Mouse (Mus musculus): ENCODE measurements around the gene Vps8. TPM values are rescaled to one million over a fixed set of nuclear protein-coding genes. Genes with fewer than 3 reads are reported as not detected.

Gene Vps8
- polyA plus RNA-seq, 1 experiment from 2014 or later: 18.9 TPM

DNA sequence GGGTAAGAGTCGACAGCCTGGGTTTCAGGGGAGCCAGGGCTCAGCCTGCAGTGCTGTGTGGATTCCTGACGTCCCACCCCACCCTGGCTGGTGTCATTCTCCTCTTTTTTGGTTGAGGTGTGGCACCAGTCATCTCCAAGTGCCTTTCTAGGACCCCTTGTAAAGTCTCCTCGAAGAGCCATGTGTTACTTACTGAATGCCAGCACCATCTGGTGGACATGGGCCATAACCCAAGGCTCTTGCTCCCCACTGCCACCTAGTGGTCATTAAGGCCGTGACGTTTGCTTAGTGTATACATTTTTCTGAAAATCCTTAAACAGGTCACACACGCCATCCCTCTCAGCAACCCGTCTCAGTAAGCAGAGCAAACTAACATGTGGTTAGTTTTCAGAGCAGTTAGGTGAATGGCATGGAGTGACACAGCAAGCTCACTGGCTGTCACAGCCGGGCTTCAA is 10.3 kb upstream of the Vps8 start:
- 28% methylated on average over 8 of the region's 8 CpGs for WGBS
- H3K27me3 ChIP-seq (ENCODE audit: low read depth, poor library complexity, severe bottlenecking): no peaks in the 10 kb centered on the region
- no peak overlapping the region for H3K4me3 ChIP-seq
- H3K27ac ChIP-seq (replicated peaks): no peak overlapping the region
- no peaks in the 10 kb centered on the region for H3K4me1 ChIP-seq
- H3K9me3 ChIP-seq (replicated peaks): no peaks in the 10 kb centered on the region
- peak; percentile 77 for DNase-seq (ENCODE audit: low spot score)
- H3K36me3 ChIP-seq: no peaks in the 10 kb centered on the region

DNA sequence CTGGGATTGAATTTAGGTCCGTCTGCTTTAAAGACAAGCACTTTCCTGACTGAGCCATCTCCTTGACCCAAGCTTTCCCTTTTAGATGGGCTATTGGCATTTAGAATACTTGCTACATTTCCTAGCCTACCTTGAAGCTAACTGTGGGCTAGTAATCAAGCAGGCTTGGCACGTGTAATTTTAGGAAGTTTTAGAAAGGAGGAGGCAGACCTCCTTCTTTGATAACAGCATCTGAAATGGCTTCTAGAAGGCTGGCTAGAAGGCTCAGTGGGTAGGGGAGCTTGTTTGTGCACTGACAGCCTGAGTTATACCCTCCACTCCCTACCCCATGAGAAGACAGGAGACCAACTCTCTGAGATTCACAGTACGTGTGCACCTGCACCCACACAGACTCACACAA is 9.1 kb upstream of the Vps8 start:
- H3K27me3 ChIP-seq (ENCODE audit: low read depth, poor library complexity, severe bottlenecking): no peaks in the 10 kb centered on the region
- DNase-seq (ENCODE audit: low spot score): no peak
- H3K4me1 ChIP-seq: 0 out of 2 replicates have a peak, but pooled peaks cover 3% of the 10 kb centered on the region
- no peak overlapping the region for H3K27ac ChIP-seq (replicated peaks)
- no peaks in the 10 kb centered on the region for H3K36me3 ChIP-seq
- no peaks in the 10 kb centered on the region for H3K9me3 ChIP-seq (replicated peaks)
- 87% methylated on average over 3 of the region's 3 CpGs for WGBS
- H3K4me3 ChIP-seq: no peak overlapping the region

DNA sequence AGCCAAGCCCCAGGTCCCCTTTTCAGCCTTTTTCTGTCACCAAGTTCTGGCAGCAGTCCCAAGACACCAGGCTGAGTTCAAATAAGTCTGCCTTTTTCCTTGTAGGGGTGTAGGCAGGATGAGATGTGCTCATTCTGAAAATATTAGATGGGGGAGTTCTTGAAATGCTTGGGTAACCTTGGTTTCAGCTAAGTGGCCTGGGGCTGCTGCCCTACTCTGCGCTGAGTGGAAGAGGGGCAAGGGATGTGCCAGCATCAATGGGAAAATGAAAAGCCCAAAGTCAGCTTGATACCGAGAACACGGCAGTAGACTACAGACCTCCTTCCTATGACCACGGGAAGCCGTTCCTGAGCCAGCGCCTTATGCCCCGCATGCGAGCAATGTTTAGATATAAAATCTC is 7.8 kb upstream of the Vps8 start:
- Histone ChIP-seq H3K4me3 (no peak overlapping the region), H3K4me1 (0 out of 2 replicates have a peak, but pooled peaks cover 3% of the 10 kb centered on the region), H3K36me3 (no peaks in the 10 kb centered on the region), H3K27ac (replicated peaks) (no peak overlapping the region), H3K9me3 (replicated peaks) (no peaks in the 10 kb centered on the region), H3K27me3 (ENCODE audit: low read depth, poor library complexity, severe bottlenecking) (no peaks in the 10 kb centered on the region)
- WGBS: 96% methylated on average over 8 of the region's 8 CpGs
- DNase-seq (ENCODE audit: low spot score): no peak

DNA sequence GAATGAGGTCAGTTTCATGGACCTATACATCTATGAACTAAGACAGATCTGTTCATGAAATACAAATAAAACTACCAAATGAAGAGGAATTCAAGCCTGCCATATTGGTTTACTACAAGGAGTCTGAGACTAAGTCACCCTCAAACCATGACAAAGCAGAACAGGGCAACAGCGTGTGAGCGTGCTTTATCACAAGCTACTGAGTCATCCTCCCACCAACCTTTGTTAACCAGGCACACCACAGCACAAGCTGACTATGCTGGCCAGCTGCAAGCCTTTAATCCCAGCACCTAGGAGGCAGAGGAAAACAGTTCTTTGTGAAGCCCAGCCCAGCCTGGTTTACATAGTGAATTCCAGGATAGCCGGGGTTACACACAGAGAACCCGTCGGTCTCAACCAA is 4.9 kb upstream of the Vps8 start:
- no peak for DNase-seq (ENCODE audit: low spot score)
- Histone ChIP-seq H3K9me3 (replicated peaks) (no peaks in the 10 kb centered on the region), H3K36me3 (no peaks in the 10 kb centered on the region), H3K27me3 (ENCODE audit: low read depth, poor library complexity, severe bottlenecking) (no peaks in the 10 kb centered on the region), H3K27ac (replicated peaks) (no peak overlapping the region), H3K4me3 (no peak overlapping the region), H3K4me1 (0 out of 2 replicates have a peak, but pooled peaks cover 3% of the 10 kb centered on the region)
- 37% methylated on average over 5 of the region's 5 CpGs for WGBS

DNA sequence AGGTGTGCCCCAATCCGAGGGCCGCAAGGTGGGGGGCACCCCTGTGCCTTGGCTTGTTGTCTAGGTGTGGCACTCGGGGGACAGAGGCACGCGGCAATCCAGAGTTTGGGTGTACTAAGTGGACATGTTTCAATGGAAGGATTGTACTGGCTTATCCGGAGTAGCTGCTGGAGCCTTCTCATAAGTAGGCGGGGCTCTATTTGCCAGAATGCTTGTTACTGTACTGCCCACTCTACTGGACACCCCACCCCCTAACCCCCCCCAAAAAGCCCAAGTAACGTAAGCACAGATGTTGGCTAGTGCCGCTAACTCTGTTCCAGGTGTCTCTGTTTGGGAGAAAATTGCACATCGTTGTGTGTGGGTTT is 610 bp downstream of the Vps8 start:
- Histone ChIP-seq H3K4me1 (peaks cover 14% of the 10 kb centered on the region), H3K36me3 (no peaks in the 10 kb centered on the region), H3K27ac (replicated peaks) (peak overlapping the region; percentile 92), H3K4me3 (peak overlapping the region; percentile 95), H3K27me3 (ENCODE audit: low read depth, poor library complexity, severe bottlenecking) (no peaks in the 10 kb centered on the region), H3K9me3 (replicated peaks) (no peaks in the 10 kb centered on the region)
- WGBS: 6% methylated on average over 10 of the region's 10 CpGs
- no peak for DNase-seq (ENCODE audit: low spot score)

DNA sequence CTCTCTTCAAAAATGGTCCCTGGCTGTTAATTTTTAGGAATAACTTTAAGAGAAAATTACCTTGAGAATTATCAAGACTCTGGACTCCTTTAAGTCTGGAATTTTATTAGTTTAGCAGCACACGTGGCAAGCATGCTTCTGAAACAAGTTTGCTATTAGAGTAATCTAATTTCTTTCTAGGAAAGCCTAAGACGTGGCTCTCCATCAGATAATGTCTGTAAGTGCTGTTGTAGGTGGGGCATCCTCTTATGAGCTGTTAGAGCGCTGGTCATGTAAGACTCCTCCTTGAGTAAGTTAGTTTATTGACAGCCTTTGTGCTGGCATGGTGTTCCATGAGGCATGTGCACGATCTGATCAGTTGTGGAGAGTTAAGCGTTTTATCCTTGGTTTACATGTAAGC is 5.2 kb downstream of the Vps8 start:
- Histone ChIP-seq H3K27me3 (ENCODE audit: low read depth, poor library complexity, severe bottlenecking) (no peaks in the 10 kb centered on the region), H3K4me1 (peaks cover 14% of the 10 kb centered on the region), H3K27ac (replicated peaks) (no peak overlapping the region), H3K4me3 (no peak overlapping the region), H3K36me3 (peaks cover 7% of the 10 kb centered on the region), H3K9me3 (replicated peaks) (peaks cover 2% of the 10 kb centered on the region; the same call in 1 of the 2 replicates)
- DNase-seq (ENCODE audit: low spot score): no peak
- WGBS: 85% methylated on average over 5 of the region's 5 CpGs

DNA sequence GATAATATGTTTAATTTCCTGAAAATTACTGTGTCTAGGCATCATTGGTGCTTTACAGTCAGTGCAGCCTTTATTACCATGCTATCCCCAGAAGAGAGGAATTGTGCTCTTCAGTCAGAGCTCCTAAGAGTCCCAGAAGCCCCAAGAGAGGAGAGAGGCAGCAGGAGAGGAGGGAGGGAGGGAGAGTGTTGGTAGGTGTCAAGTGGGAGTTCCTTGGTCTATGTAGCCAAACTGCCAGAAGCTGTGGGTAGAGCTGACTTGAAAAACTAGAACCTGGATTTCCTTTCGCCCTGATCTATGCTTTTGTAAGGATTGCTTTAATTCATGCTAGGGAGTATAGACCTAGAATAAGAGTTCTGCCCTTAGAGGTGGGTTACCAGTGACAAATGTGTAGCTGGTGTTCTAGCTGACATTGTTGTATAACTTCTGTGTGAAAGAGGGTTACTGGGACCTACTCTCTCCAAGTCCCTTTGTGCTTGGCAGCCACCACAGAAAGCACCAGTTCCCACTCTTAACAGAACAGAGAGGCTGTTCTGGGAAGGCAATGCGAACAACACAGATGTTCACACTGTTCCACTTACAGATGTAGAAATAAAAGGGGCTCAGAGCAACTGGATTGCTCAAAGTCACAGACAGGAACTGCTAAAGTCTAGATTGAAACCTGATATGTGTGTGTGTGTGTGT is 7.6 kb downstream of the Vps8 start:
- WGBS: 93% methylated on average over 2 of the region's 2 CpGs
- H3K36me3 ChIP-seq: peaks cover 15% of the 10 kb centered on the region
- no peak for DNase-seq (ENCODE audit: low spot score)
- H3K4me3 ChIP-seq: no peak overlapping the region
- H3K4me1 ChIP-seq: no peaks in the 10 kb centered on the region
- peaks cover 2% of the 10 kb centered on the region; the same call in 1 of the 2 replicates for H3K9me3 ChIP-seq (replicated peaks)
- no peak overlapping the region for H3K27ac ChIP-seq (replicated peaks)
- no peaks in the 10 kb centered on the region for H3K27me3 ChIP-seq (ENCODE audit: low read depth, poor library complexity, severe bottlenecking)

DNA sequence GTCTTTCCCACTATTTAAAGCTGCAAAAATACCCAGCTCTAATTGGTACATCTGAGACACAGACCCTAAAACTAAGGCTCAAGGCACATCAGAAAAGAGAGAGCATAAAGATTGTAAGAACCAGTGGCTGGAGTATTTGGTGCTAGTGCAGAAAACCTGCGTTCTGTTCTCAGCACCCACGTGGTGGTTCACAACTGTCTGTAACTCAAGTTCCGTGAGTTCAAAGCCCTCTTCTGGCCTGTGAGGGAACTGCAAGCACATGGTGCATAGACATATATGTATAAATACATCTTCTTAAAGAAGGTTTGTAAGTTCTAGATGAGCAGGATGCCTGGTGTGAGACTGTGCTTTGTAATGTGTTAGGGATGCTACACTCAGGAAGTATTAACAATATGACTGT is 8.7 kb downstream of the Vps8 start:
- Histone ChIP-seq H3K27ac (replicated peaks) (no peak overlapping the region), H3K4me3 (no peak overlapping the region), H3K9me3 (replicated peaks) (peaks cover 2% of the 10 kb centered on the region; the same call in 1 of the 2 replicates), H3K27me3 (ENCODE audit: low read depth, poor library complexity, severe bottlenecking) (no peaks in the 10 kb centered on the region), H3K4me1 (no peaks in the 10 kb centered on the region), H3K36me3 (peaks cover 23% of the 10 kb centered on the region)
- DNase-seq (ENCODE audit: low spot score): no peak
- WGBS: 80% methylated on average over 3 of the region's 3 CpGs

DNA sequence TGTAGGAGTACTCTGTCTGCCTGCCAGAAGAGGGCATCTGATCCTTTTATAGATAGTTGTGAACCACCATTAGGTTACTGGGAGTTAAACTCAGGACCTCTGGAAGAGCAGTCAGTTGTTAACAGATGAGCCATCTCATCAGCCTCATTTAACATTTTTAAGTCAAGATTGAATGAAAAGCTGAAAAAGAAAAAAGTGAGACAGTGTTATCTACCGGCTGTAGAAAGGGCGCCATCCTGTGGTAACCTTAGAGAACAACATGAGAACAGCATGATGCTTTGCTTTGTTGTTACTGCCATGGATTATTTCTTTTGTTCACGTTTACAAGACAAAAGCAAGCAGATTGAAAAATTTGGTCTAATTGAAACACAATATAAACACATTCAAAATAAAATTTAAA is 10.6 kb downstream of the Vps8 start:
- 38% methylated on average over 3 of the region's 3 CpGs for WGBS

DNA sequence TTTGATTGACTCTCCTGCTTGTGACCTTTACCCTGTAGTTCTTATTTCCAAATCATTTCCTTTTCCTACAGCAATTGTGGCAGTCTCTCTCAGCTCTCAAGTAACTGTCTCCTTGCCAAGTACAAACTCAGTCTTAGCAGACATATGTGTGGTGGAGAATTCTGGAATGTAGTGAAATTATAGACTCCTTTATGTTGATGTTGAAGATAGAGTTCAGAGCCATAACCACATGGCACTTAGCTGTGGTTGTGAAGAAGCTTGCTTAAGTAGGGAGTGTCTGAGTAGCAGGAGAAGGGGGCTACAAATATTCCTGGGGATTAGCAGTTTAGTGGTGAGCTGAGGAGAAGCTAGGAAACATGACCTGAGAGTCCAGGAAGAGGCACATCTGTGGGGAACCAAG is 18.1 kb downstream of the Vps8 start:
- Histone ChIP-seq H3K27me3 (ENCODE audit: low read depth, poor library complexity, severe bottlenecking) (no peaks in the 10 kb centered on the region), H3K9me3 (replicated peaks) (no peaks in the 10 kb centered on the region), H3K36me3 (peaks cover 34% of the 10 kb centered on the region), H3K4me3 (no peak overlapping the region), H3K4me1 (peaks cover 17% of the 10 kb centered on the region), H3K27ac (replicated peaks) (no peak overlapping the region)
- DNase-seq (ENCODE audit: low spot score): no peak

More for the DNA sequence above, 10.6 kb downstream of the Vps8 start:
- Histone ChIP-seq H3K27me3 (ENCODE audit: low read depth, poor library complexity, severe bottlenecking) (no peaks in the 10 kb centered on the region), H3K4me1 (no peaks in the 10 kb centered on the region), H3K27ac (replicated peaks) (no peak overlapping the region), H3K36me3 (peaks cover 30% of the 10 kb centered on the region), H3K4me3 (no peak overlapping the region), H3K9me3 (replicated peaks) (peaks cover 2% of the 10 kb centered on the region; the same call in 1 of the 2 replicates)
- no peak for DNase-seq (ENCODE audit: low spot score)

DNA sequence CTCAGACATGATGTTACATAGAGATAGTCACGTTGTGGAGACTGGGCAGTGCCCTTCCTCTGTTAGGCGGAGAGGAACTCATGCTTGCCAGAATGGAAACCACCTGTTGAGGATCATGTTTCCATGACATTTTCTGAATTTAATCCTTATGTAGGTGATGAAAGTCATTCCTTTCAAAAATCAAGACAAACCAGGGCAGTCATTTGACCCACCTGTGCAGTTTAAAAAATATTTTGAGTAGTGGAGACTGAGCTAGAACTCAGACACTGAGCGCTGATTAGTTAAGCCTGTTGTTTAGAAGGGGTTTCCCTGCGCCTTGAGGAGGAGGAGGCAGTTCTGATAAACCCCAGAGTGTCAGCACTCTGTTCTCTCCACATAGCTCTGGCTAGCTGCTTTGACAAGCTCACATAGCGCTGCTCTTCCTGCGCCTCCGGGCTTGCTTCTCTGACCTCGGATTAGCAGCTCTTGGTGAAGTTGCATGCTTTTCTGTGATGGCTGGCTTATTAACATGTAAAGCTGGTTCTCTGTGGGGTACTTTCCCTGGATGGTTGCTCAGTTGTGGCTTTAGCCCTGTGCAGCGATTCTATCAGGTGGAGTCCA is 22.2 kb downstream of the Vps8 start:
- peak overlapping the region; percentile 49; the same call in 1 of the 2 replicates for H3K27ac ChIP-seq (replicated peaks)
- peak; percentile 50 for DNase-seq (ENCODE audit: low spot score)
- WGBS: 44% methylated on average over 9 of the region's 9 CpGs

DNA sequence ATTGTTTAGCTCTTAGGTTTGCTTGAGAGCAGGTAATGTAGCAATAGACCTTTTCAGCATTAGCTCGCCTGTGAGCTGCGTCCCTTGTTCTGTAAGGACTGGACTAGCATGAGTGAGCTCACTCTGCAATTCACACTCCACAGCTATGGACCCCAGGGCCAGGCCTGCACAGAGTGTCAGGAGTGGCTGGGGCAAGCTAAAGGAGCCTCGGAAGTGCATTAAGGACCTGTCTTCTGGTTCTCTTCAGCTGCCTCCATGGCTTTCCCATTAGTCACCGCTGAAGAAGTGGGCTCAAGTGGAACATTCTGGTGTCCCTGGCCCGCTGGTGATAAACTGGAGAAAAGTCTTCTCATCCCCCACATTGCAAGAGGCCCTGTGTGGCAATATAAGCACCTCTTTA is 24.5 kb downstream of the Vps8 start:
- H3K4me3 ChIP-seq: no peak overlapping the region
- H3K27me3 ChIP-seq (ENCODE audit: low read depth, poor library complexity, severe bottlenecking): no peaks in the 10 kb centered on the region
- 96% methylated on average over 5 of the region's 5 CpGs for WGBS
- no peaks in the 10 kb centered on the region for H3K9me3 ChIP-seq (replicated peaks)
- DNase-seq (ENCODE audit: low spot score): no peak
- H3K4me1 ChIP-seq: peaks cover 27% of the 10 kb centered on the region
- peaks cover 21% of the 10 kb centered on the region for H3K36me3 ChIP-seq
- H3K27ac ChIP-seq (replicated peaks): no peak overlapping the region

More for the DNA sequence above, 22.2 kb downstream of the Vps8 start:
- Histone ChIP-seq H3K9me3 (replicated peaks) (no peaks in the 10 kb centered on the region), H3K36me3 (peaks cover 22% of the 10 kb centered on the region), H3K27me3 (ENCODE audit: low read depth, poor library complexity, severe bottlenecking) (no peaks in the 10 kb centered on the region), H3K4me1 (peaks cover 27% of the 10 kb centered on the region), H3K4me3 (no peak overlapping the region)

DNA sequence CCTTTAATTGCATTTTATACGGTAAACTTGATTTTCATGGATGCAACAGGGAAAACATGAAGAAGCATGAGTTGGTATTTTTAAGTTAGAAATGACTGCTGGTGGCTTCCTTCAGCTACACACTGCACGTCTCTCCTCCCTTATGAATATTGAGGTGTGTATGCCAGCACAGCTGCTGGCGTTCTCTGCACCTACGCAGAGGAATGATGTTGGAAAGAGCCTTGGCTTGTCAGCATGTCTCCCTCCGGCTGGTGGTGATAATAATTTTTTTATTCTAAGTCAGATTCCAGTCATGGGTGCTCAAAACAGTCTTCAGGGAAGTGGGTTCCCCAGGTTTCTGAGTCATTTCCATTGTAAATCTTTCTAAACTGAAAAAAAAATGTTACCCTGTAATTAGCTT is 25.5 kb downstream of the Vps8 start:
- H3K9me3 ChIP-seq (replicated peaks): no peaks in the 10 kb centered on the region
- no peak overlapping the region for H3K4me3 ChIP-seq
- peaks cover 11% of the 10 kb centered on the region for H3K36me3 ChIP-seq
- H3K4me1 ChIP-seq: peaks cover 27% of the 10 kb centered on the region
- no peaks in the 10 kb centered on the region for H3K27me3 ChIP-seq (ENCODE audit: low read depth, poor library complexity, severe bottlenecking)
- 93% methylated on average over 5 of the region's 5 CpGs for WGBS
- H3K27ac ChIP-seq (replicated peaks): no peak overlapping the region
- DNase-seq (ENCODE audit: low spot score): no peak
